ENCODE assay signal across 12 mouse cellular contexts in genomic region chr16:32163891-32164290, GRCm38 (mm10). TPM values are rescaled to one million over a fixed set of nuclear protein-coding genes. Genes with fewer than 3 reads are reported as not detected.
DNase-seq lines count a peak whose midpoint lies in the region; ATAC-seq and TF ChIP-seq lines count a peak whose summit lies in the region.
"Had no signal": no experiment of that assay in that cellular context is flagged by ENCODE, and none has a peak within 500 bp of the region (broad histone marks: within the 10 kb centered on the region; RNA-seq: fewer than 3 reads in every experiment).

No protein-coding gene starts in this region.

- peaks cover 54% of the 10 kb centered on the region for H3K79me2 ChIP-seq in MEL (ENCODE audit: control insufficient read depth, insufficient read depth, low read length, poor library complexity)

- peak in 1 of 2 experiments; percentile 6; a peak in 1 of 4 replicates for TF ChIP-seq EP300 in MEL (IDR thresholded peaks at IDR 0.05; ENCODE audit: low read depth in 1 of 2, low read length in 2 of 2)

- no peak overlapping the region for H3K27ac ChIP-seq in forebrain, postnatal 0 days (ENCODE audit: low read depth, low read length)
- H3K27ac ChIP-seq in forebrain, embryonic 13.5 days: no peak overlapping the region
- no peak overlapping the region; the same call in 1 of the 2 replicates for H3K27ac ChIP-seq in left cerebral cortex, adult 2 months
- H3K27ac ChIP-seq in MEL (ENCODE audit: control insufficient read depth, low read depth, low read length): peak overlapping the region; percentile 84
- H3K27ac ChIP-seq in liver, embryonic 11.5 days (ENCODE audit: low read depth, low read length): peak overlapping the region; percentile 74; the same call in 1 of the 2 replicates

- no peaks in the 10 kb centered on the region for H3K27me3 ChIP-seq in forebrain, postnatal 0 days (ENCODE audit: insufficient read depth, low read length)
- H3K27me3 ChIP-seq in forebrain, embryonic 13.5 days: peaks cover 11% of the 10 kb centered on the region
- no peaks in the 10 kb centered on the region for H3K27me3 ChIP-seq in MEL (ENCODE audit: control insufficient read depth in 1 of 2, insufficient read depth in 2 of 2, low read length in 2 of 2)
- no peaks in the 10 kb centered on the region for H3K27me3 ChIP-seq in liver, embryonic 11.5 days (replicated peaks; ENCODE audit: control insufficient read depth, insufficient read depth, low read length)

- H3K9ac ChIP-seq in forebrain, postnatal 0 days: no peak overlapping the region
- no peak overlapping the region for H3K9ac ChIP-seq in forebrain, embryonic 13.5 days
- H3K9ac ChIP-seq in MEL (ENCODE audit: control insufficient read depth, low read depth, low read length, poor library complexity, severe bottlenecking): peak overlapping the region; percentile 91
- H3K9ac ChIP-seq in liver, embryonic 11.5 days (ENCODE audit: low read depth, low read length): peak overlapping the region; percentile 87

- no peak overlapping the region for H3K4me3 ChIP-seq in forebrain, postnatal 0 days (ENCODE audit: low read depth, low read length)
- no peak overlapping the region for H3K4me3 ChIP-seq in forebrain, embryonic 13.5 days
- H3K4me3 ChIP-seq in left cerebral cortex, adult 2 months: peak overlapping the region; percentile 49
- H3K4me3 ChIP-seq in MEL (ENCODE audit: control insufficient read depth in 1 of 2, insufficient read depth in 1 of 2, low read depth in 2 of 2, low read length in 2 of 2): peak overlapping the region; percentile 87
- H3K4me3 ChIP-seq in liver, embryonic 11.5 days (ENCODE audit: low read depth, low read length): peak overlapping the region; percentile 67

- intact Hi-C loops in left cerebral cortex, adult 2 months (cut with DNase I): no loop called here

- no peak for ATAC-seq in forebrain, postnatal 0 days
- ATAC-seq in forebrain, embryonic 13.5 days: no peak
- no peak for ATAC-seq in liver, embryonic 11.5 days (replicated peaks; ENCODE audit: low FRiP score)
- ATAC-seq: Patski had no signal

- 72% methylated on average over 5 of the region's 5 CpGs for WGBS in forebrain, postnatal 0 days
- WGBS in forebrain, embryonic 13.5 days: 80% methylated on average over 5 of the region's 5 CpGs
- WGBS in liver, embryonic 11.5 days: 50% methylated on average over 5 of the region's 5 CpGs

- no peaks in the 10 kb centered on the region; the same call in 1 of the 2 replicates for H3K4me1 ChIP-seq in forebrain, postnatal 0 days (ENCODE audit: insufficient read depth)
- peaks cover 9% of the 10 kb centered on the region for H3K4me1 ChIP-seq in forebrain, embryonic 13.5 days
- peaks cover 9 to 24% of the 10 kb centered on the region in 2 experiments for H3K4me1 ChIP-seq in MEL (ENCODE audit: control insufficient read depth in 1 of 2, insufficient read depth in 2 of 2, low read length in 2 of 2)
- peaks cover 12% of the 10 kb centered on the region for H3K4me1 ChIP-seq in liver, embryonic 11.5 days (replicated peaks; ENCODE audit: control insufficient read depth, insufficient read depth, low read length)

- TF ChIP-seq POLR2A in MEL (IDR thresholded peaks at IDR 0.05; ENCODE audit: control insufficient read depth in 1 of 2, insufficient read depth in 1 of 2, low read depth in 1 of 2, low read length in 2 of 2, poor library complexity in 1 of 2): no peak

- no peak for TF ChIP-seq RAD21 in MEL (IDR thresholded peaks at IDR 0.05; ENCODE audit: low read depth, low read length)

- H3K36me3 ChIP-seq in forebrain, postnatal 0 days (ENCODE audit: insufficient read depth): no peaks in the 10 kb centered on the region
- H3K36me3 ChIP-seq in forebrain, embryonic 13.5 days (ENCODE audit: poor library complexity, severe bottlenecking): no peaks in the 10 kb centered on the region
- peaks cover 3 to 32% of the 10 kb centered on the region in 2 experiments for H3K36me3 ChIP-seq in MEL (ENCODE audit: control insufficient read depth in 1 of 2, insufficient read depth in 2 of 2, low read length in 2 of 2)
- no peaks in the 10 kb centered on the region for H3K36me3 ChIP-seq in liver, embryonic 11.5 days (ENCODE audit: control insufficient read depth, insufficient read depth, low read length)

- no peak for DNase-seq in forebrain, postnatal 0 days
- DNase-seq in left cerebral cortex, adult 2 months (ENCODE audit: extremely low spot score in 1 of 2, low spot score in 2 of 2): no peak
- no peak for DNase-seq in left cerebral cortex, adult 11 months (ENCODE audit: low spot score)
- DNase-seq in MEL (ENCODE audit: low read depth, low spot score): peak; percentile 70
- DNase-seq in liver, embryonic 11.5 days (ENCODE audit: low spot score): no peak
- DNase-seq in frontal cortex, postnatal 14 days (ENCODE audit: low spot score in 2 of 2): no peak
- no peak for DNase-seq in urinary bladder, postnatal 36 days (ENCODE audit: low spot score in 2 of 2)
- DNase-seq: left cerebral cortex, postnatal 4 days had no signal

- TF ChIP-seq CTCF in forebrain, postnatal 0 days (IDR thresholded peaks at IDR 0.05; ENCODE audit: low read depth): no peak
- TF ChIP-seq CTCF in left cerebral cortex, adult 2 months (IDR thresholded peaks at IDR 0.05): no peak
- no peak for TF ChIP-seq CTCF in MEL (IDR thresholded peaks at IDR 0.05 in 2 of 3, conservative IDR thresholded peaks at IDR 0.05 in 1 of 3; ENCODE audit: control insufficient read depth in 1 of 3, insufficient read depth in 1 of 3, low read depth in 2 of 3, low read length in 3 of 3, poor library complexity in 1 of 3, severe bottlenecking in 1 of 3)

- H3K9me3 ChIP-seq in forebrain, postnatal 0 days (ENCODE audit: low read length): no peaks in the 10 kb centered on the region
- H3K9me3 ChIP-seq in forebrain, embryonic 13.5 days (replicated peaks): no peaks in the 10 kb centered on the region
- H3K9me3 ChIP-seq in MEL (replicated peaks; ENCODE audit: insufficient read depth, low read length): no peaks in the 10 kb centered on the region
- no peaks in the 10 kb centered on the region for H3K9me3 ChIP-seq in liver, embryonic 11.5 days (ENCODE audit: control insufficient read depth, low read length)

- 0 out of 2 replicates have a peak overlapping the region, but pooled peaks have one; percentile 6 for H3K4me2 ChIP-seq in forebrain, postnatal 0 days (ENCODE audit: low read depth)
- no peak overlapping the region for H3K4me2 ChIP-seq in forebrain, embryonic 13.5 days
- peak overlapping the region; percentile 87 for H3K4me2 ChIP-seq in liver, embryonic 11.5 days

TF ChIP-seq in MEL, 35 proteins besides CTCF, POLR2A, EP300 and RAD21:
- TF ChIP-seq MEF2A (IDR thresholded peaks at IDR 0.05; ENCODE audit: extremely low read depth, insufficient replicate concordance, low read depth, low read length, poor library complexity, severe bottlenecking) (no peak), POLR2AphosphoS5 (IDR thresholded peaks at IDR 0.05; ENCODE audit: borderline replicate concordance, low read depth, low read length) (no peak), MAX (IDR thresholded peaks at IDR 0.05; ENCODE audit: low read length) (0 out of 2 replicates have a peak, but pooled peaks have one; percentile 24), MAZ (IDR thresholded peaks at IDR 0.05; ENCODE audit: low read depth, low read length) (no peak), E2F4 (IDR thresholded peaks at IDR 0.05; ENCODE audit: borderline replicate concordance, low read depth, low read length) (no peak), MXI1 (IDR thresholded peaks at IDR 0.05; ENCODE audit: low read depth, low read length) (peak; percentile 56), MAFK (IDR thresholded peaks at IDR 0.05; ENCODE audit: borderline replicate concordance, low read depth, low read length) (no peak), USF2 (IDR thresholded peaks at IDR 0.05; ENCODE audit: borderline replicate concordance in 1 of 2, insufficient read depth in 1 of 2, low read depth in 1 of 2, low read length in 2 of 2) (no peak), GATA1 (IDR thresholded peaks at IDR 0.05; ENCODE audit: low read depth, low read length) (no peak), HCFC1 (IDR thresholded peaks at IDR 0.05; ENCODE audit: low read depth, low read length) (0 out of 2 replicates have a peak, but pooled peaks have one; percentile 21), CHD1 (IDR thresholded peaks at IDR 0.05; ENCODE audit: low read depth, low read length) (peak; percentile 94), NRF1 (IDR thresholded peaks at IDR 0.05; ENCODE audit: insufficient read depth, low read depth, low read length, poor library complexity, severe bottlenecking) (no peak), MYC (IDR thresholded peaks at IDR 0.05; ENCODE audit: low read depth, low read length) (0 out of 2 replicates have a peak, but pooled peaks have one; percentile 24)

RNA-seq across cellular contexts. Expression of gene Nrros, which starts 1.5 kb away (rescaled TPM):
- 10.2 and 12.5 TPM in 2 replicates for total RNA-seq in forebrain, postnatal 0 days (2014; rRNA removed)
- 6.4 and 7.6 TPM in 2 replicates for polyA plus RNA-seq in forebrain, postnatal 0 days (2015; fragmentation: Nextera tagmentation; extraction: Ambion mirVana)
- polyA plus RNA-seq in forebrain, embryonic 13.5 days (2015; fragmentation: Nextera tagmentation; extraction: Ambion mirVana): 6.7 and 7.2 TPM in 2 replicates
- 1 to 10 TPM; 8.7 to 9.1 TPM for total RNA-seq in left cerebral cortex, adult 2 months (2021)
- total RNA-seq in MEL (2012; rRNA removed): 56.1 and 59.8 TPM in 2 replicates
- 10 to 100 TPM in 1 of 2 experiments, not detected in 1; 55.9 TPM for polyA plus RNA-seq in MEL (2012; ENCODE audit: insufficient read depth in 1 of 2, insufficient read length in 2 of 2, low read depth in 1 of 2, low replicate concordance in 2 of 2, missing spikeins in 1 of 2)
- polyA plus RNA-seq in liver, embryonic 11.5 days (2014; fragmentation: Nextera tagmentation; extraction: Ambion mirVana): 34.4 and 35.4 TPM in 2 replicates
- polyA plus RNA-seq: Patski had no signal

RNA-seq across cellular contexts. Expression of gene Bex6, which starts 15.7 kb away (rescaled TPM):
- not detected in 2 replicates for total RNA-seq in forebrain, postnatal 0 days (2014; rRNA removed)
- not detected in 2 replicates for polyA plus RNA-seq in forebrain, postnatal 0 days (2015; fragmentation: Nextera tagmentation; extraction: Ambion mirVana)
- polyA plus RNA-seq in forebrain, embryonic 13.5 days (2015; fragmentation: Nextera tagmentation; extraction: Ambion mirVana): not detected in 2 replicates
- not detected for total RNA-seq in left cerebral cortex, adult 2 months (2021)
- not detected in 2 replicates for total RNA-seq in MEL (2012; rRNA removed)
- not detected for polyA plus RNA-seq in MEL (2012; ENCODE audit: insufficient read depth in 1 of 2, insufficient read length in 2 of 2, low read depth in 1 of 2, low replicate concordance in 2 of 2, missing spikeins in 1 of 2)
- 0.62 and 1.2 TPM in 2 replicates for polyA plus RNA-seq in liver, embryonic 11.5 days (2014; fragmentation: Nextera tagmentation; extraction: Ambion mirVana)
- total RNA-seq: heart, postnatal 14 days; left cerebral cortex, postnatal 4 days had no signal
- polyA plus RNA-seq: large intestine, adult 2 months; Patski had no signal

Comparison
In these comparisons a context has a peak if more than half of its experiments do, and no peak if none do; other contexts are left out.
1. H3K27ac ChIP-seq: peak in MEL (single experiment) and liver, embryonic 11.5 days (single experiment); none in forebrain, postnatal 0 days (single experiment), forebrain, embryonic 13.5 days (single experiment) and left cerebral cortex, adult 2 months (single experiment).
2. H3K4me3 ChIP-seq: peak in left cerebral cortex, adult 2 months (single experiment), MEL (2 of 2) and liver, embryonic 11.5 days (single experiment); none in forebrain, postnatal 0 days (single experiment) and forebrain, embryonic 13.5 days (single experiment).
3. H3K9ac ChIP-seq: peak in MEL (single experiment) and liver, embryonic 11.5 days (single experiment); none in forebrain, postnatal 0 days (single experiment) and forebrain, embryonic 13.5 days (single experiment).